ENCODE assay signal across 9 mouse cellular contexts in the genomic region with DNA sequence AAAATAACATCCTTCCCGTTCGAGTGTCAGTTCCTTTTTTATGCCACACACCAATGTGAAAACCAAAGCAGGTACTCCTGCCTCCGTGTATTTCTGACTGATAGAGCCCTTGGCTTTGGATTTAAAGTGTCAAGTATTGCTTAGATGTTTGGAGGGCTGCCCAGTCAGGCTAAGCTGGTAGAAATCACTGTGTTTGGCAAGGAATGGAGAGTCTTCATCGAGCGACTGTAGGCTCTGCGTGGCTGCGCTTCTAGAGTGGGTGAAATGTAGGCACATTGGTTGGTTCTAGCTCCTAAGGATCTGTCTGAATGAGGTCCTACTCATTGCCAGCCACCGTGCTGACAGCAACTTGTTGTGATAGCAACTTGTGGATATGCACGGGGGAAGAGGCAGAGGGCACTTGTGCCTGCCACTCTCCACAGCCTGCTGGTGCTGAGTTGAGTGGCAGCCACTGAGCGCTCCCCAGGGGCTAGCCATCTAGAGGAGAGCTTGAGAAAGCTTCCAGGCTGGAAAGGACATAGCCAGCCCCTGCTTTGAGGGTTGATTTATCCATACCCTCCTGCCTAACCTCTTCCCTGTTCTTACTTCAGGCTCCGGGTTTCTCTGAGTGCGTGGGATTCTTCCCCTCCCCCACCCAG.
DNase-seq lines count a peak whose midpoint lies in the region; ATAC-seq and TF ChIP-seq lines count a peak whose summit lies in the region.
"Had no signal": no experiment of that assay in that cellular context is flagged by ENCODE, and none has a peak within 500 bp of the region (broad histone marks: within the 10 kb centered on the region; RNA-seq: fewer than 3 reads in every experiment).

No protein-coding gene starts in this region.

- H3K27ac ChIP-seq in gastrocnemius, adult 2 months, result peak overlapping the region; percentile 31; the same call in 1 of the 2 replicates
- H3K27ac ChIP-seq in stomach, postnatal 0 days (replicated peaks), result no peak overlapping the region

- no peaks in the 10 kb centered on the region for H3K36me3 ChIP-seq in stomach, postnatal 0 days (ENCODE audit: control insufficient read depth, insufficient read depth, low read length)

- H3K4me3 ChIP-seq in gastrocnemius, adult 2 months, result peak overlapping the region; percentile 32
- no peak overlapping the region for H3K4me3 ChIP-seq in stomach, postnatal 0 days (ENCODE audit: low read depth, low read length)

- no peak overlapping the region for H3K9ac ChIP-seq in stomach, postnatal 0 days (ENCODE audit: low read length)

- peak; percentile 41; the same call in 1 of the 2 replicates for ATAC-seq in megakaryocyte-erythroid progenitor cell, adult 5-6 weeks (replicated peaks; ENCODE audit: low FRiP score, low TSS enrichment, poor library complexity, severe bottlenecking)
- no peak for ATAC-seq in stomach, postnatal 0 days (ENCODE audit: low FRiP score, low TSS enrichment)
- ATAC-seq: inflammation-experienced regulatory T-cells, adult 6 months had no signal

- H3K4me1 ChIP-seq in stomach, postnatal 0 days (replicated peaks; ENCODE audit: control insufficient read depth, insufficient read depth), result no peaks in the 10 kb centered on the region

- no peak overlapping the region for H3K4me2 ChIP-seq in stomach, postnatal 0 days (replicated peaks; ENCODE audit: low read depth)

- TF ChIP-seq CTCF in gastrocnemius, adult 2 months (IDR thresholded peaks at IDR 0.05), result peak; percentile 20; the same call in 1 of the 2 replicates
- TF ChIP-seq CTCF in stomach, postnatal 0 days (IDR thresholded peaks at IDR 0.05; ENCODE audit: low read depth), result no peak

- H3K9me3 ChIP-seq in stomach, postnatal 0 days (ENCODE audit: control insufficient read depth, low read length), result no peaks in the 10 kb centered on the region

- WGBS in stomach, postnatal 0 days, result 46% methylated on average over 12 of the region's 12 CpGs

- intact Hi-C loops in gastrocnemius, adult 2 months (cut with DNase I), result no loop called here

- peak; percentile 75 for DNase-seq in gastrocnemius, adult 2 months
- no peak for DNase-seq in gastrocnemius, adult 18-20 months (ENCODE audit: low spot score)
- DNase-seq in lung, postnatal 10 days, result peak; percentile 25
- no peak for DNase-seq in lung, adult 18-20 months
- peak; percentile 51 for DNase-seq in cerebellum, adult 9-11 months
- no peak for DNase-seq in urinary bladder, adult 18-20 months (ENCODE audit: low spot score in 2 of 2)
- no peak for DNase-seq in stomach, postnatal 0 days (ENCODE audit: low spot score)

- TF ChIP-seq EP300 in stomach, postnatal 0 days (optimal IDR thresholded peaks at IDR 0.05), result no peak

- no peaks in the 10 kb centered on the region for H3K27me3 ChIP-seq in stomach, postnatal 0 days (ENCODE audit: control insufficient read depth, insufficient read depth, low read length)

Comparison
In these comparisons a context has a peak if more than half of its experiments do, and no peak if none do; other contexts are left out.
1. DNase-seq: peak in gastrocnemius, adult 2 months (single experiment), lung, postnatal 10 days (single experiment) and cerebellum, adult 9-11 months (single experiment); none in gastrocnemius, adult 18-20 months (single experiment), lung, adult 18-20 months (0 of 2), urinary bladder, adult 18-20 months (0 of 2) and stomach, postnatal 0 days (single experiment).